Mouse (Mus musculus): ENCODE results near the gene Zfp46. TPM values are rescaled to one million over a fixed set of nuclear protein-coding genes. Genes with fewer than 3 reads are reported as not detected.

The Zfp46 gene
- polyA plus RNA-seq, 1 experiment = 8.4 TPM

GRCm38 (mm10) chr4:136320016-136320415 is 35.5 kb downstream of the Zfp46 start:
- Histone ChIP-seq H3K27me3 (ENCODE audit: control insufficient read depth, insufficient read depth, low read length) (no peaks in the 10 kb centered on the region), H3K4me1 (ENCODE audit: control insufficient read depth, insufficient read depth, insufficient read length) (no peaks in the 10 kb centered on the region), H3K4me3 (ENCODE audit: extremely low read depth, insufficient read depth, insufficient read length) (no peak overlapping the region), H3K27ac (ENCODE audit: insufficient read depth, low read length) (no peak overlapping the region), H3K36me3 (ENCODE audit: control insufficient read depth, insufficient read depth, low read length) (peaks cover 32% of the 10 kb centered on the region)
- DNase-seq (ENCODE audit: low read depth in 1 of 2, low spot score in 2 of 2) = no peak
- WGBS = 90% methylated on average over 4 of the region's 4 CpGs
- no peak for TF ChIP-seq POLR2A (IDR thresholded peaks at IDR 0.05; ENCODE audit: low read depth, low read length)
- TF ChIP-seq CTCF (IDR thresholded peaks at IDR 0.05; ENCODE audit: extremely low read depth, insufficient read depth, insufficient read length, insufficient replicate concordance) = no peak

DNA sequence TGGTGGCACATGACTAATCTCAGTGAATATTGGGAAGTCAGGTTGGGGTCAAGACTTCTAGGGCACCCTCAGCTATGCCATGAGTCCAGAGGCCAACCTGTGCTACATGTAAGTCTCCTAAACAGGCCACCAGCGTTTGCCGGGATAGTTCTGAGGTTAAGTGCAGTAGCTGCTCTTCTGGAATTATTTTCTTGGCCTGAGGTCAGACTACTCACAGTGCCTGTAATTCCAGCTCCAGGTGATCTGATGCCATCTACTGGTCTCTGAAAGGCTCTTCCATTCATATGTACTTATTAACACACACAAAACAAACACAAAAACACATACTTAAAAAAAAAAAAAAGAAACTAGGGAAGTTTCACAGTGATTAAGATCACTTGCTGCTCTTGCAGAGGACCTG is 39.7 kb downstream of the Zfp46 start:
- no peaks in the 10 kb centered on the region for H3K4me1 ChIP-seq (ENCODE audit: control insufficient read depth, insufficient read depth, insufficient read length)
- H3K4me3 ChIP-seq (ENCODE audit: extremely low read depth, insufficient read depth, insufficient read length) = no peak overlapping the region
- 88% methylated on average over 2 of the region's 2 CpGs for WGBS
- H3K27ac ChIP-seq (ENCODE audit: insufficient read depth, low read length) = no peak overlapping the region
- H3K36me3 ChIP-seq (ENCODE audit: control insufficient read depth, insufficient read depth, low read length) = peaks cover 30% of the 10 kb centered on the region
- TF ChIP-seq POLR2A (IDR thresholded peaks at IDR 0.05; ENCODE audit: low read depth, low read length) (no peak), CTCF (IDR thresholded peaks at IDR 0.05; ENCODE audit: extremely low read depth, insufficient read depth, insufficient read length, insufficient replicate concordance) (no peak)
- H3K27me3 ChIP-seq (ENCODE audit: control insufficient read depth, insufficient read depth, low read length) = no peaks in the 10 kb centered on the region
- DNase-seq (ENCODE audit: low read depth in 1 of 2, low spot score in 2 of 2) = no peak

DNA sequence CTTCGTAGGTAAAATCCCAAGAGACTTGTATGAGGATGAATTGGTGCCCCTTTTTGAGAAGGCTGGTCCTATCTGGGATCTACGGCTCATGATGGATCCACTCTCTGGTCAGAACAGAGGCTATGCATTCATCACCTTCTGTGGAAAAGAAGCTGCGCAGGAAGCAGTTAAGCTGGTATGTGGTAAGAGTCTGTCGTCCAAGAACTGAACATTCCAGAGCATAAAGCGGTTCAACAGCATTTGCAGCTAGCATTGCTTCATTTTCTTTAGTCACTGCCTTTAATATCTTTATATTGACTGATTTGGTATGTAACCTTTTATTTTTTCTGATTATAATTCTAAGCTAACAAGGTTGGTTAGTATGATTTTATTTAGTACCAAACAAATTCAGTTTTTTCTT is 42.8 kb downstream of the Zfp46 start:
- WGBS = 93% methylated on average over 5 of the region's 5 CpGs
- peaks cover 23% of the 10 kb centered on the region for H3K36me3 ChIP-seq (ENCODE audit: control insufficient read depth, insufficient read depth, low read length)
- H3K27me3 ChIP-seq (ENCODE audit: control insufficient read depth, insufficient read depth, low read length) = no peaks in the 10 kb centered on the region
- no peak for DNase-seq (ENCODE audit: low read depth in 1 of 2, low spot score in 2 of 2)
- H3K4me1 ChIP-seq (ENCODE audit: control insufficient read depth, insufficient read depth, insufficient read length) = no peaks in the 10 kb centered on the region
- no peak overlapping the region for H3K4me3 ChIP-seq (ENCODE audit: extremely low read depth, insufficient read depth, insufficient read length)
- TF ChIP-seq CTCF (IDR thresholded peaks at IDR 0.05; ENCODE audit: extremely low read depth, insufficient read depth, insufficient read length, insufficient replicate concordance) (no peak), POLR2A (IDR thresholded peaks at IDR 0.05; ENCODE audit: low read depth, low read length) (no peak)
- no peak overlapping the region for H3K27ac ChIP-seq (ENCODE audit: insufficient read depth, low read length)

- Histone ChIP-seq H3K4me3 (ENCODE audit: extremely low read depth, insufficient read depth, insufficient read length) (no peak overlapping the region), H3K27me3 (ENCODE audit: control insufficient read depth, insufficient read depth, low read length) (no peaks in the 10 kb centered on the region), H3K36me3 (ENCODE audit: control insufficient read depth, insufficient read depth, low read length) (peaks cover 28% of the 10 kb centered on the region), H3K27ac (ENCODE audit: insufficient read depth, low read length) (no peak overlapping the region), H3K4me1 (ENCODE audit: control insufficient read depth, insufficient read depth, insufficient read length) (no peaks in the 10 kb centered on the region)
- no peak for DNase-seq (ENCODE audit: low read depth in 1 of 2, low spot score in 2 of 2)
- TF ChIP-seq CTCF (IDR thresholded peaks at IDR 0.05; ENCODE audit: extremely low read depth, insufficient read depth, insufficient read length, insufficient replicate concordance) = no peak
- no peak for TF ChIP-seq POLR2A (IDR thresholded peaks at IDR 0.05; ENCODE audit: low read depth, low read length)
Observed at GRCm38 (mm10) chr4:136328115-136328514, 43.6 kb downstream of the Zfp46 start.

DNA sequence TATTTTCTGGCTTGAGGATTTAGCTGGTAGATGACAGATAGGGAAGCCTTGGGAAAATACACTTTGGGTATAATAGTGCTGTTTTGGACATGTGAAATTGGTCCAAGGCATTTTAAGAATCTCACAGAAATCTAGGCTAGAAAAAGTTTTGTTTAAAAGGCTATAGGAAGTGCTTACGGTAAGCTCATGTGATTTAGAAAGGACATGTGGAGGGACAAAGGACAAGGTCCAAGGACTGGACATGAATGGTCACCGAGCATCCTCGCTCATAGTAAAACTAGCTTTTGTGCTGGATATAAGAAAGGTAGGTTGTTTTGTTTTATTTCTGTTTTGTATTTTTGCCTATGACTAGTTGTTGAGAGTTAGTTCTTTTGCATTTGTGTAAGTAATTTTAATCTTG is 47.2 kb downstream of the Zfp46 start:
- Histone ChIP-seq H3K27ac (ENCODE audit: insufficient read depth, low read length) (no peak overlapping the region), H3K4me1 (ENCODE audit: control insufficient read depth, insufficient read depth, insufficient read length) (no peaks in the 10 kb centered on the region), H3K36me3 (ENCODE audit: control insufficient read depth, insufficient read depth, low read length) (peaks cover 27% of the 10 kb centered on the region), H3K4me3 (ENCODE audit: extremely low read depth, insufficient read depth, insufficient read length) (no peak overlapping the region), H3K27me3 (ENCODE audit: control insufficient read depth, insufficient read depth, low read length) (no peaks in the 10 kb centered on the region)
- no peak for DNase-seq (ENCODE audit: low read depth in 1 of 2, low spot score in 2 of 2)
- TF ChIP-seq POLR2A (IDR thresholded peaks at IDR 0.05; ENCODE audit: low read depth, low read length) (no peak), CTCF (IDR thresholded peaks at IDR 0.05; ENCODE audit: extremely low read depth, insufficient read depth, insufficient read length, insufficient replicate concordance) (no peak)
- 95% methylated on average over 3 of the region's 3 CpGs for WGBS

DNA sequence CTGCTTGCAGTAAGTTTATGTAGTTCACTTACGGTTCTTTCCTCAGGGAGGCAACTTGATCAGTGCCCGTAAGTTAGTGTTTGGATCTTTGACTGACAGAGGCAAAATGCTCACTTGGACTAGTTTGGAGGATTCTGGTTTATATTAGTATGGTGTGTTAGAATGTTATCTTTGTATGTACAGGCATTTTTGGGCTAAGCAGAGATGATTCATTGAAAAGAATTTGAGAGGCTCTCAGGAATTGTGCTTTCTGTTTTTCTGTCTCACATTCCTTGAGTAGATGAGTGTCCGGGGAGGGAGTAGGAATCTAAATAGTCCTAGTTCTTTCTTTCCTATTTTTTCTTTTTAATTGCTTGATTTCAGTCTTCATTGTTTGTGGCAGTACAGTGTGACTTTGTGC is 48.7 kb downstream of the Zfp46 start:
- Histone ChIP-seq H3K36me3 (ENCODE audit: control insufficient read depth, insufficient read depth, low read length) (peaks cover 27% of the 10 kb centered on the region), H3K27ac (ENCODE audit: insufficient read depth, low read length) (no peak overlapping the region), H3K4me3 (ENCODE audit: extremely low read depth, insufficient read depth, insufficient read length) (no peak overlapping the region), H3K4me1 (ENCODE audit: control insufficient read depth, insufficient read depth, insufficient read length) (no peaks in the 10 kb centered on the region), H3K27me3 (ENCODE audit: control insufficient read depth, insufficient read depth, low read length) (no peaks in the 10 kb centered on the region)
- no peak for DNase-seq (ENCODE audit: low read depth in 1 of 2, low spot score in 2 of 2)
- no peak for TF ChIP-seq CTCF (IDR thresholded peaks at IDR 0.05; ENCODE audit: extremely low read depth, insufficient read depth, insufficient read length, insufficient replicate concordance)
- no peak for TF ChIP-seq POLR2A (IDR thresholded peaks at IDR 0.05; ENCODE audit: low read depth, low read length)
- WGBS = 95% methylated on average over 3 of the region's 3 CpGs

- no peaks in the 10 kb centered on the region for H3K4me1 ChIP-seq (ENCODE audit: control insufficient read depth, insufficient read depth, insufficient read length)
- TF ChIP-seq POLR2A (IDR thresholded peaks at IDR 0.05; ENCODE audit: low read depth, low read length) = no peak
- TF ChIP-seq CTCF (IDR thresholded peaks at IDR 0.05; ENCODE audit: extremely low read depth, insufficient read depth, insufficient read length, insufficient replicate concordance) = no peak
- no peak overlapping the region for H3K4me3 ChIP-seq (ENCODE audit: extremely low read depth, insufficient read depth, insufficient read length)
- peaks cover 30% of the 10 kb centered on the region for H3K36me3 ChIP-seq (ENCODE audit: control insufficient read depth, insufficient read depth, low read length)
- no peak for DNase-seq (ENCODE audit: low read depth in 1 of 2, low spot score in 2 of 2)
- H3K27me3 ChIP-seq (ENCODE audit: control insufficient read depth, insufficient read depth, low read length) = no peaks in the 10 kb centered on the region
- 82% methylated on average over 2 of the region's 2 CpGs for WGBS
- H3K27ac ChIP-seq (ENCODE audit: insufficient read depth, low read length) = no peak overlapping the region
Observed at GRCm38 (mm10) chr4:136335065-136335464, 50.6 kb downstream of the Zfp46 start.

Measured in spleen, adult 2 months (tissue).